Mouse (Mus musculus): ENCODE data around the gene Dnali1.

DNA sequence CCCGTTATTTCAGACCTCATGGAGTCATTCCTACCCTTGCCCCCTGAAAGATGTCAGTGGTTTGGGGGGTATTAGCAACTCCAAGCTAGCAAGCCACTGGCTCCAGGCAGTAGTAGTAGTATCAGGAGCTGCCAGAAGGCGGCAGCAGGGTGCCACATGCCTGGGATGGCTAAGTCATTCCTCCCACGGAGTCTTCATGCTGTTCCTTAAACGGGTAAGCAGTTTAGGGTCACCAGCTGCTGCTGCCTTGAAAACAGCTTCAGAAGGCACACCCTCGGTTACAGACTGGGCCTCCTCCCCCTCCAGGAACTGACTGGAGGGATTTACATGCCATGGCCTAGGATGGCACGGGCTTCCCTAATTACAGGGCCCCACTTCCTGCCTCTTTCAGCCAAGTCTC, 49.1 kb upstream of the Dnali1 start:
- TF ChIP-seq CTCF (conservative IDR thresholded peaks at IDR 0.05 in 1 of 2, IDR thresholded peaks at IDR 0.05 in 1 of 2; ENCODE audit: low read depth in 2 of 2, low read length in 2 of 2) (peak; percentile 70 to 87), ETS1 (conservative IDR thresholded peaks at IDR 0.05; ENCODE audit: low read depth, low read length) (no peak; the same call in 1 of the 2 replicates), ZC3H11A (IDR thresholded peaks at IDR 0.05; ENCODE audit: low read depth, low read length) (peak; percentile 10; the same call in 1 of the 2 replicates), POLR2A (IDR thresholded peaks at IDR 0.05; ENCODE audit: low read depth, low read length) (no peak; the same call in 1 of the 2 replicates), CHD2 (IDR thresholded peaks at IDR 0.05; ENCODE audit: low read length) (no peak), KAT2A (IDR thresholded peaks at IDR 0.05; ENCODE audit: insufficient replicate concordance, low read length) (no peak), EP300 (IDR thresholded peaks at IDR 0.05; ENCODE audit: low read length) (no peak), UBTF (IDR thresholded peaks at IDR 0.05; ENCODE audit: low read depth, low read length) (no peak), ELF1 (IDR thresholded peaks at IDR 0.05; ENCODE audit: low read depth, low read length) (peak; percentile 57), SMC3 (IDR thresholded peaks at IDR 0.05; ENCODE audit: low read depth, low read length) (peak; percentile 85)

All from CH12.LX (cell line).